Mouse (Mus musculus) cortical plate, adult 2 months (tissue): ENCODE results near the gene Isoc2b. TPM values are rescaled to one million over a fixed set of nuclear protein-coding genes. Genes with fewer than 3 reads are reported as not detected.
"Not testable (repeated sequence)": the region's sequence is repeated elsewhere in the genome, so short reads cannot be mapped to it uniquely, and the experiment has no call there.

Experiments used
- H3K27ac ChIP-seq: fragments of 200-500 bp; 2 replicates; pipeline ENCODE4 v1.5.1; 2012; ENCODE audit warnings: low read length, control low read depth, inconsistent platforms; ENCODE audit not compliant: insufficient read depth
- H3K4me1 ChIP-seq: fragments of 200-500 bp; 2 replicates; pipeline ENCODE4 v1.6.1; 2011; ENCODE audit warnings: low read length; ENCODE audit not compliant: control insufficient read depth, insufficient read depth
- H3K4me3 ChIP-seq: fragments of 200-500 bp; 2 replicates; pipeline ENCODE4 v1.5.1; 2011; ENCODE audit warnings: mild to moderate bottlenecking, low read length, control low read depth; ENCODE audit not compliant: insufficient read depth
- CTCF ChIP-seq: fragments of 200-500 bp; IDR thresholded peaks from 2 replicates; pipeline ENCODE4 v1.5.1; 2011; ENCODE audit warnings: mild to moderate bottlenecking, control low read depth, low read length; ENCODE audit not compliant: insufficient read depth; ENCODE audit errors: extremely low read depth
- POLR2A ChIP-seq: fragments of 200-500 bp; IDR thresholded peaks from 2 replicates; pipeline ENCODE4 v1.6.1; 2011; ENCODE audit warnings: mild to moderate bottlenecking, low read length, control low read depth; ENCODE audit not compliant: insufficient read depth; ENCODE audit errors: extremely low read depth
- polyA plus RNA-seq: library from polyadenylated mRNA; depleted of rRNA; stranded (reverse); fragments of >200 nt; gene quantifications from 2 replicates; pipeline ENCODE4 v1.2.3, GENCODE M21; 2012

The Isoc2b gene
- polyA plus RNA-seq, 1 experiment: 15.7 TPM

GRCm38 (mm10) chr7:4876753-4877221, 6.7 kb upstream of the Isoc2b start, which contains the start of gene Isoc2a:
Gene Isoc2a (plus strand): TSS chr7:4877153.
- Histone ChIP-seq H3K4me1 (no peaks in the 10 kb centered on the region; the same call in 1 of the 2 replicates), H3K4me3 (peak within 1 kb of the TSS; percentile 80), H3K27ac (no peak within 1 kb of the TSS)
- TF ChIP-seq POLR2A (peak; percentile 87), CTCF (no peak)

- Histone ChIP-seq H3K27ac (peak overlapping the region; percentile 83), H3K4me3 (peak overlapping the region; percentile 65), H3K4me1 (no peaks in the 10 kb centered on the region)
- no peak for TF ChIP-seq POLR2A
- TF ChIP-seq CTCF: no peak
Measured at GRCm38 (mm10) chr7:4866631-4867180, 3.4 kb downstream of the Isoc2b start.

GRCm38 (mm10) chr7:4865579-4866493, 4.2 kb downstream of the Isoc2b start:
- Histone ChIP-seq H3K4me3 (peak overlapping the region; percentile 65), H3K4me1 (no peaks in the 10 kb centered on the region), H3K27ac (peak overlapping the region; percentile 83)
- peak; percentile 93 for TF ChIP-seq POLR2A
- no peak for TF ChIP-seq CTCF

GRCm38 (mm10) chr7:4865090-4865489, 5.0 kb downstream of the Isoc2b start:
- Histone ChIP-seq H3K4me1 (no peaks in the 10 kb centered on the region), H3K27ac (no peak overlapping the region; the same call in 1 of the 2 replicates), H3K4me3 (peak overlapping the region; percentile 65; the same call in 1 of the 2 replicates)
- TF ChIP-seq CTCF: peak; percentile 36; the same call in 1 of the 2 replicates
- TF ChIP-seq POLR2A: no peak

GRCm38 (mm10) chr7:4864130-4864845, 5.8 kb downstream of the Isoc2b start:
- Histone ChIP-seq H3K4me1 (no peaks in the 10 kb centered on the region), H3K27ac (no peak overlapping the region), H3K4me3 (no peak overlapping the region)
- TF ChIP-seq POLR2A: no peak

GRCm38 (mm10) chr7:4863541-4864080, 6.4 kb downstream of the Isoc2b start:
- no peaks in the 10 kb centered on the region for H3K4me1 ChIP-seq
- no peak overlapping the region for H3K27ac ChIP-seq
- TF ChIP-seq CTCF (no peak), POLR2A (no peak)
- no peak overlapping the region for H3K4me3 ChIP-seq

GRCm38 (mm10) chr7:4863041-4863440, 7.0 kb downstream of the Isoc2b start:
- Histone ChIP-seq H3K27ac (no peak overlapping the region), H3K4me3 (no peak overlapping the region), H3K4me1 (no peaks in the 10 kb centered on the region)
- TF ChIP-seq POLR2A: no peak
- TF ChIP-seq CTCF: no peak

GRCm38 (mm10) chr7:4860926-4861325, 9.1 kb downstream of the Isoc2b start:
- H3K27ac ChIP-seq, H3K4me1 ChIP-seq, H3K4me3 ChIP-seq: not testable (repeated sequence)

GRCm38 (mm10) chr7:4859418-4859978, 10.6 kb downstream of the Isoc2b start:
- H3K4me1 ChIP-seq: no peaks in the 10 kb centered on the region
- TF ChIP-seq CTCF (no peak), POLR2A (no peak)

More at GRCm38 (mm10) chr7:4859418-4859978, 10.6 kb downstream of the Isoc2b start:
- no peak overlapping the region for H3K27ac ChIP-seq
- H3K4me3 ChIP-seq: no peak overlapping the region
